Mouse (Mus musculus): ENCODE measurements around the gene Rras2.

Gene Rras2

DNA sequence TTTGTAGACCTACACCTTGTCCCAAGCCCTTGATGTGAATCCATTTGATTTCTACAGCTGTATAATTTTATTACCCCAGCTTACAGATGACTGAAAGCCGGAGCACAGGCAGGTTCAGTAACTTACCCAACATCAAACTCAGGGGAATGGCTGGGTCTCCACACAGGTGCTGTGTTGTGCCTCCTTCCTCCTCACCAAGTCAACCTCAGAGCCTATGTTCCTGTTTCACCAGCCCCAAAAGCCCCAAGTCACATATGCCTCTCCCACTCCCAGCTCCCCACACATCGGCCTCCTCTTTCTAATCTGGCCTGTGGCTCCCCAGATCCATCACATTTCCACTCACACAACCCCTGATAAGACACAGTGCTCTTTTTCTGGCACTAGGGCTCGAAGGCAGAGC is 2.6 kb downstream of the Rras2 start:
- no peak for DNase-seq (ENCODE audit: low spot score in 2 of 2)

GRCm38 (mm10) chr7:114114284-114114683 is 3.3 kb downstream of the Rras2 start:
- DNase-seq (ENCODE audit: low spot score in 2 of 2): no peak

DNA sequence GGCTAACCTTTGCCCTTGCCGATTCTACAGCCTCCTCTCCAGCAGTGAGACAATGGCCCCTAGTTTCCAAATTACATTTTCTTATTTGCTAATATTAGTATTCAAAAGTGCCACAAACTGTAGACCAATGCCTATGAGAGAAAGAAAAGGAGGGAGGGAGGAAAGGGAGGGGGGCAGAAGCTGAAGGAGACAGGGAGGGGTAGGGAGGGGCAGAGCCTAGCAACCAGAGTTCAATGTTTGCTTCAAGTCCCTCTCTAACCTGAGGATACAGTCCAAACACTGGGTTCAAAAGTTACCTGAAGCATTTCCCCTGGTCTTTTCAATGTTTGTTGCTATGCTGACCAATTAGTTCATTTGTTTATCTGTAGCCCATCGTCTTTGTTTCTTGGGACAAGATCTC is 7.1 kb downstream of the Rras2 start:
- DNase-seq (ENCODE audit: low spot score in 2 of 2): no peak

GRCm38 (mm10) chr7:114105886-114106285 is 11.7 kb downstream of the Rras2 start:
- DNase-seq (ENCODE audit: low spot score in 2 of 2): no peak

GRCm38 (mm10) chr7:114103629-114104347 is 13.8 kb downstream of the Rras2 start:
- DNase-seq (ENCODE audit: low spot score in 2 of 2): peak in 1 of 2 experiments; percentile 21

- no peak for DNase-seq (ENCODE audit: low spot score in 2 of 2)
Measured at GRCm38 (mm10) chr7:114103152-114103551, 14.4 kb downstream of the Rras2 start.

GRCm38 (mm10) chr7:114102609-114103008 is 15.0 kb downstream of the Rras2 start:
- no peak for DNase-seq (ENCODE audit: low spot score in 2 of 2)

DNA sequence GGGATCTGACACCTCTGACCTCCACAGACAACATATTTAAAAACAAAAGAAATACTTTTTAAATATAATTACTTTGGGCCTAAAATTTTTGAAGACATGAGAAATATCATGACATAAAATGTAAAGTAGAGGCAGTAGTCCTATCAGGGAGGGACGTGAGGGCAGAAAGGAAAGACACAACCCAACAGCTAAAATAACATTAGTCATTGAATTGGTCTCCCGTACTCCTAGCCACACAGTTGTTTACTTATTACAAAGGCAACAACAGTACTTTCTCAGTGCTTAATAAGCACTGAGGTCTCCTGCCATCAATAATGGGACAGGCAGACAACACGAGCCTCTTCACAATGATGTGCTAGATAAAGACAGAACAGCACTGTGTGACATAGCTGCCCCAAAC is 16.2 kb downstream of the Rras2 start:
- DNase-seq (ENCODE audit: low spot score in 2 of 2): no peak

DNA sequence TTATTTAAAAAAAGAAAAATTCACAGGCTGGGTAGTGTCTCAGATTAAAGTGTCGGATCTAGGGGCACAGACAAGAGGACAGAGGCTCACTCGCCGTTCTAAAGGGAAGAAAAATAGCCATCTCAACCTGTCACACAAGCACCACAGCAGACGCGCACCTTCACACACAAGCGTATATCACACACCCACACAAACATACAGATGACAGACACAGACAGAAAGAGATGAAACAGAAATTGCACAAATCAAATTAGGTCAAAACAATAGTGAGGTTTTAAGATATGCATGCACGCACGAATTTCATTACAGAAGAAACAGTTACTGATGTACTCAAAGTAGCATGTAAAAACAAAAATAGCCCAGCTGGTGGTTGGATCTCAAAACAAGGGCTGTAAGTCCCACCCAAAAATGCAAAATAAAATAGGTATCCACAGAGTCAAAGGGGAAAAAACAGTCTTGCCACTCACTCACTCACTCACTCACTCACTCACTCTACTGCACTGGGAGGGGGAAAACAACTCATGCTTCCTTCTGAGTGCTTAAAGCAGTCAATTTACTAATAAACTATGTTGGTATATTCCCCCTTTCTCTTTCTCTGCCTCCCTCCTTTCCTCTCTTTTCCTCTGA is 23.9 kb downstream of the Rras2 start:
- DNase-seq (ENCODE audit: low spot score in 2 of 2): no peak

GRCm38 (mm10) chr7:114090892-114091545 is 26.6 kb downstream of the Rras2 start:
- no peak for DNase-seq (ENCODE audit: low spot score in 2 of 2)

- no peak for DNase-seq (ENCODE audit: low spot score in 2 of 2)
Measured at GRCm38 (mm10) chr7:114090231-114090630, 27.4 kb downstream of the Rras2 start.

GRCm38 (mm10) chr7:114088918-114089317 is 28.7 kb downstream of the Rras2 start:
- DNase-seq (ENCODE audit: low spot score in 2 of 2): no peak

DNA sequence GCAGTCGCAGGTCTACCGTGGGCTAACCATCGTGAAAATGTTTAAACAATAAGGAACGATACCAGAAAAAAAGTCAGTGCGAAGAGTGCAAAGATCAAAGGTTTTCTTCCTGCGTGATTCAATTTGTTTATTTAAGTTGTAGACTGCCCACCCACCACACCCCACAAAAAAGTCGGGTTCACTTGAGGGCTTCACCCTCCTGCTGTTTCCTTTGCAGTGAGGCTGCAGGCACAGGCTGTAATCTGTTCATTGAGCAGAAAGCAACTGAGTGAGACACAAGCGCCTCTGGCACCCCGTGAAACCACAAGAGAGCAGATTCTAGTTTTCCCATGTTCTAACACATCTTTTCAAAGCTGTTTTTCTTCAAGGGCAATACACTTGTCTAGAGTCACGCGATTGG is 29.6 kb downstream of the Rras2 start:
- DNase-seq (ENCODE audit: low spot score in 2 of 2): no peak

DNA sequence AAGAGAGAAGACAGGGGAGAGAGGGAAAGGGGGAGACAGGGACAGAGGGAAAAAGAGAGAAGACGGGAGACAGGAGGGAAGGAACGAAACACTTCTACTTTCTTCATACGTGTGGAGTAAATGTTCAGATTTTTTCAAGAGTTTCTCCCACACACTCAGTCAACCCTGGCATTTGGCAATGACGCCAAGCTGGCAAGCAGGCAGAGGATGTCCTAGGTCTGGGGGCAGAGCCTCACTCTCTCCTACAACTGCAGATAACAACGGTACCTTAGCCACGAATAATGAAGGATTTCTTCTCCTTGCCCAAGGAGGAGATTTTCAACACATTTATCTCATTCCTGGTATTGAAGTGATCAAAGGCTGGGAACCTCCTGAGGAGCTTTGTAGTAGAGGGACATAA is 30.2 kb downstream of the Rras2 start:
- DNase-seq (ENCODE audit: low spot score in 2 of 2): no peak

DNA sequence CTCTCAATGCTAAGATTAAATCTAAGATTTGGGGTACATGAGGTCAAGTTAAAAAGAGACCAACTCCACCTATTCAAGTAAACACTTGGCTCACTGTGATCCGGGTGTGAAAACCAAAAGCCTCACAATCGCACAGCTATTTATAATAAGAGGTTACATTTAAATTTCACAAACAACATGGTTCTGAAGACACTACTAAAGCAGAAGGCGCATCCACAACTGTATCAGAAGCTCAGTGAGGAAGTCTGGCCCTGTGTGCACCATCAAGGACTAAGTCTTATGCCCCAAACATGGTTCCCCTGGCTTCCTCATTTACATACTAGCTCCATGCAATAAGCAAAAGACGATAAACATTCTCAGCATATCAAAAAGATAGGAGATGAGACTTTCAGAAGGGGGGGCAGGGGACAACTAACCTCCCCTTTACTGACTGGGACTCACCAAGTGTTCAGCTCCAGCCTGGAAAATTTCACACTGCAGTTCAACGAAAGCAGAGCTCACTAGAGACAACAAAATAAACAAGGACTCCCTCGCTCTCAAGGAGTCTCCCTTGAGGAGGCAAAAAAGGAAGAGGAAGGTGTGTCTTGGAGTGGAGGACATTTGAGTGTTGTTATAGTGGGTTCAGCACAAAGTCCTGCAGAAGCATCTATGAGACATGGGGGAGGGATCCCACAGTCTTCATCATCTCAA is 31.4 kb downstream of the Rras2 start:
- no peak for DNase-seq (ENCODE audit: low spot score in 2 of 2)

- no peak for DNase-seq (ENCODE audit: low spot score in 2 of 2)
Measured at GRCm38 (mm10) chr7:114083760-114084159, 33.8 kb downstream of the Rras2 start.

DNA sequence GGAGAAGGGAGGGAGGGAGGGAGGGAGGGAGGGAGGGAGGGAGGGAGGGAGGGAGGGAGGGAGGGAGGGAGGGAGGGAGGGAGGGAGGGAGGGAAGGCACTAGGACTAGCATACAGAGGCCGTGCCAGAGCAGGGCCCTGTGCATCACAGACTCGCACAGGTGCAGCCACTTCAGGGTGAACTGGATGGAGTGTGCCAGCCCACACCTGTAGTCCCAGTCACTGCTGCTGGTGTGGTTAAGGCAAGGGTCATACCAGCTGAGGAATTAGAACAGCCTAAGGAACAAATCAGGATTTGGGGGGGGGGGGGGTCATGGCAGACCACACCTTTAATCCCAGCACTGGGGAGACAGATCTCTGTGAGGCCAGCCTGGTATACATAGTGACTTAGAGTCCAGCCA is 34.5 kb downstream of the Rras2 start:
- peak in 1 of 2 experiments; percentile 23 for DNase-seq (ENCODE audit: low spot score in 2 of 2)

DNA sequence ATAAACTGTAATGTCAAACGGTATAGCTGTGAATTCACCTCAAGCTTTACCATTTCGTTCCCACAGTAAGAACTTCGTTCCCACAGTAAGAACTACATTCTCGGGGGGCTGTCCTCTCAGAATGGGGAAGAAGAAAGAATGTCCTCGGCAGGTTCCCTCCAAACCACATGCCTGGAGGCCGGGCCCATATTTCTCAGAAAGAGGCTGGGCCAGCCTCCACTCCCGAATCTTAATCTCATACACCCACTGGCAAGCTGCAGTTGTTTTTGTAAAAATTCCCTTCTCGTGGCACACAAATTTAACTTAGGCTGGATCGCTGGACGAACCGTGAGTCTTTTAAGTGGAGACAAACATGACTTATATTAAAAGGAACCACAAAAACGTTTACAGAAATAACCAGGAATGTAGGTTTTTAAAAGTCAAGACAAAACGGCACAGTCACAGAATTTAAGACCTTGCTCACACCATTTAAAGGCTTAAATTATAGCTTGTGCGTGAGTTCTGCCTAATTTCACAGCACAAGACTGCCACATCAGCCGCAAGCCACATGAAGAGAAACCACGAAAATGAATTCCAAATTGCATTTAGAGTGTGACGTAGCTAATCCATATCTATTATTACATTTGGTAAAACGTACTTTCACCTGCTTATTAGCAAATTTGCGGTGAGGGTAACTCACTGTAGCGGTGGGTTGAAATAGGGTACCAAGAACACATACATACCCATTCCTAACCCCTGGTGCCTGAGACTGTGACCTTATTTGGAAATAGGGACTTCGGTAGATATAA is 35.8 kb downstream of the Rras2 start:
- DNase-seq (ENCODE audit: low spot score in 2 of 2): no peak

DNA sequence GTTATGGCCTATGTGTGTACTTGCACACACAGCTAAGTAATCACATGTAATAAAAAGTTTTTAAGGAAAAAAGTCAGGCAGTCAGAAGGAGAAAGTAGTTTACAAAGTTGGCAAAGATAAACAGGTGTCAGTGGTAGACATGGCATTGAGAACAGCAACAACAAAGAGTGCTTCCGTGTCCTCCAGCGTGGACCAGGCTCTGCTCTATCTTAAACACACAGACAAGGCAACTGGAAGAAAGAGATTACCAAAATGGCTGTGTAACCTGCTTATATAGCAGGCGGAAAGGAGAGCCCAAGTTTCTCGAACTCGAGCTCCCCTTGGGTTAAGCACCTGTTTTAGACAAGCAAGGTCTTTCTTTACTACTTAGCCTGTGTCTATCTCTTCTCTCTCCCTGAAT is 37.3 kb downstream of the Rras2 start:
- DNase-seq (ENCODE audit: low spot score in 2 of 2): no peak

- DNase-seq (ENCODE audit: low spot score in 2 of 2): no peak
Measured at GRCm38 (mm10) chr7:114079343-114079742, 38.2 kb downstream of the Rras2 start.

- DNase-seq (ENCODE audit: low spot score in 2 of 2): no peak
Measured at GRCm38 (mm10) chr7:114074595-114074994, 43.0 kb downstream of the Rras2 start.

DNA sequence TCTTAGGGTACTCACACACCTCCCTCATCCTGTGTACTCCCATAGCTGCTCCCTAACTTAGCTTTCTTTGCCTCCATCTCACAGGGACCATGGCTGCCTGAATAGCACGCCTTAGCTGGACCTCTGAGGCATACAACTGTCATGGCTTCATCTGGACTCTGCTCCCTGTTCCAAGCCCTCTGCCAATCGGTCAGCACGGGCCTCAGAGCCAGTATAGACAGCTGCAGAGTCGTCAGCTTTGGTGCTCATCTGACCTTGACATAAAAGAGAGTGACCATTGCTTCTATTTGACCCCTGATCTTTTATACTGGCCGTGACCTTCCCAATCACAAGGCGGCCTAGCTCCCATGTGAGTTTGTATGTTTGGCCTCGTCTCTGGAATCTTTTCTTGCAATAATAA is 43.4 kb downstream of the Rras2 start:
- DNase-seq (ENCODE audit: low spot score in 2 of 2): no peak

Data from right cerebral cortex, postnatal 10 days (tissue).